Mouse (Mus musculus): ENCODE data around the gene Gnpat.

Gnpat gene

GRCm38 (mm10) chr8:124862321-124863162 is at the start of gene Gnpat, which contains the start of gene 2810004N23Rik:
Gnpat (plus strand) TSS chr8:124863033.
2810004N23Rik (minus strand) TSS chr8:124863120.
- DNase-seq (ENCODE audit: low read depth, low spot score), result peak; percentile 87

GRCm38 (mm10) chr8:124813326-124813725 is 49.5 kb upstream of the Gnpat start:
- DNase-seq (ENCODE audit: low read depth, low spot score), result no peak

DNA sequence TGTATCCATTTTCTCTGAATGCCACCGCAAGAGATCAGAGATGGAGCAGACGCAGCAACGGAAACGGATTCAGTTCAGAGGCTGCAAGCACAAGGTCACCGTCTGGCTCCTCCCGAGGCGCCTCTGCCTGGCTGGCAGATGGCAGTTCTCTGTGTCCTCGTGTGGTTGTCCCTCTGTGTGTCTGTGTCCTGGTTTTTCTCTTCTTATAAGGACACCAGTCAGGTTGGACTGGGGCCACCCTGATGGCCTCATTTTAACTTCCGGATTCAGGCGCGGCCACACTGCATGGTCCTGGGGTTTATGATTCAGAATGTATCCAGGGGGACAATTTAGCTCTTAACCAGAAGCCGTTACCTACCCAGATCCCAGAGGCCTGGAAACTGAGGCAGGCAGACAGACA is 47.0 kb upstream of the Gnpat start:
- DNase-seq (ENCODE audit: low read depth, low spot score), result no peak

DNA sequence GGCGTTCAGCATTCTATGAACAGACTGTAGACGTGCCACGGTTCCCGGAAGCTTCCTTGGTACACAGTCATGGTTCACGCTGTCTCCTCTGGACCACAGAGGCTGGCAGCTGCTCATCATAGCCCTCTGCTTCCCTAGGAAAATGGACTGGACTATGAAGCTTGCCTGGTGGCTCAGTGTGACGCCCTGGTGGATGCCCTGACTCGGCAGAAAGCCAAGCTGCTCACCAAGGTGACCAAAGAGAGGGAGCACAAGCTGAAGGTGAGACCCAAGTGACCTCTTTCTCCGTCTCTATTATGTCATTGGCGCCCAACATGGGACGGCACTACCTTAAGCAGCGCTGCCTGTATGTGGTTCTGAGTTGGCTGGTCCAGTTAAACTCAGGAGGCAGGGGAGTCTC is 46.0 kb upstream of the Gnpat start:
- DNase-seq (ENCODE audit: low read depth, low spot score), result no peak

GRCm38 (mm10) chr8:124817361-124817760 is 45.5 kb upstream of the Gnpat start:
- DNase-seq (ENCODE audit: low read depth, low spot score), result no peak

DNA sequence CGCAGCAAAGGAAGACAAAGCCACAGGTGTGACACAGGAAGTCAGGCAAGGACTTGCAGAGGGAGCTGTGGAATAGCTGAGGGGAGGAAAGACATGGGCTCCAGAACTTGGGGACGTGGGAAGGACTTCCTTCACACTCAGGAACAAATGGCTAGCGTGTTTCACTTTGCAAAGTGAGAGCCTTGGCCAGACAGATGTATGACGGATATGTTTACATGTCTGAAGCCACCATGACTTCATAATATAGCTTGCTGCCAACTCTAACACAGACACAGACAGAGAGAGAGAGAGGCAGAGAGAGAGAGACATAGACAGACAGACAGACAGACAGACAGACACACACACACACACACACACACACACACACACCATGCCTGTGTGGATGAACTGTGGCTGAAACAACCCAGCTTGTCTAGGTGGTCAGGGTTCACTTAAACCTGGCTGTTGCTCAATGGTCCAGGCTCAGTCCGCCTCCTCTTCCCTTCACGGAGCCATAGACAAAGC is 43.2 kb upstream of the Gnpat start:
- no peak for DNase-seq (ENCODE audit: low read depth, low spot score)

- no peak for DNase-seq (ENCODE audit: low read depth, low spot score)
Observed at GRCm38 (mm10) chr8:124820125-124820524, 42.7 kb upstream of the Gnpat start.

DNA sequence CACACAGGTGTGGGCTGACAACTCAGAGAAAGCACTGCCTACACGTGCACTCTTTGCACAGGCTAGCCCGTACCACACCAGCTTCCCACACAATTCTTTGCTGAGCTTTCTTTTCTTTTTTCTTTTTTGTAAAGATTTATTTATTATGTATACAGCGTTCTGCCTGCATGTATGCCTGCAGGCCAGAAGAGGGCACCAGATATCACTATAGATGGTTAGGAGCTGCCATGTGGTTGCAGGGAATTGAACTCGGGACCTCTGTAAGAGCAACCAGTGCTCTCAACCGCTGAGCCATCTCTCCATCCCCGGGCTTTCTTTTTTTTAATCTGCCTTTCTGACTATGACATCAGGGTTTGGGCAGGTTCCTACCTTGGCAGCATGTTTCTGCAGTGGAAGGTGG is 39.3 kb upstream of the Gnpat start:
- no peak for DNase-seq (ENCODE audit: low read depth, low spot score)

GRCm38 (mm10) chr8:124826658-124827057 is 36.2 kb upstream of the Gnpat start:
- DNase-seq (ENCODE audit: low read depth, low spot score), result peak; percentile 96

GRCm38 (mm10) chr8:124827387-124827786 is 35.4 kb upstream of the Gnpat start:
- DNase-seq (ENCODE audit: low read depth, low spot score), result peak; percentile 85

GRCm38 (mm10) chr8:124828561-124829240 is 34.1 kb upstream of the Gnpat start:
- DNase-seq (ENCODE audit: low read depth, low spot score), result no peak

DNA sequence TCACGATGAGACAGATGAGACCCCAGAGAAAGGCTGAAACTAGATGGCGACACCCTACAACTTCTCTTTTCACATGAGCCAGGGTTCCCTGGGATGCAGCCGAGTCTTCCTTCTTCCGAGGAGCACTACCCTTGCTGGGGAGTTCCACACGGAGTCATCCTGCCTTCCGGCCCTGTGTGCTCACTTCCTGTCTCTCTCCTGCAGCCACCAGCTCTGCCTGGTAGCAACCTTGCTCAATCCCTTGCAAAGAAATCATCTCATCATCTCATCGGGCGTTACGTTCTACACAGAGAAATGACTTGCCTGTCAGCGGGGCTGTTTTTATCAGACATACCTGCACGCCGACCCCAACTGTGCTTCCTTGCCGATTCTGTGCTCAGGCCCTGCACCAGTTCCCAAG is 32.8 kb upstream of the Gnpat start:
- no peak for DNase-seq (ENCODE audit: low read depth, low spot score)

DNA sequence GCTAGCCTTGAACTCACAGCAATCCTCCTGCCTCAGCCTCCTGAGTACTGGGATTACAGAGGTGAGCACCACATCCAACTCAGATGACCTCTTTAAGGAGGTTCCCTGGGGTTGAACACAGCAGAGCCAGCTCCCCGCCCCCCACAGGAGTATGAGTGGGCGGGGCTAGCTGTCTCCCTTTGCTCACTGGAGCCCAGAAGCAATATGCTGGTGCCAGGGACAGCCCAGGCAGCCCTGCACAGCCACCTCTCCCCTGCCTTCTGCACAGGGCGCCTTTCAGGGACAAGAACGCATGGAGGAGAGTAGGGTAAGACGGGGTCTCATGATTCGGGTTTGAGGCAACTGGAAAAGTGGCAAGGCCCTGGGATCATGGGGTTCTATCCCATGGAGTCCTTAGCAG is 31.3 kb upstream of the Gnpat start:
- DNase-seq (ENCODE audit: low read depth, low spot score), result no peak

DNA sequence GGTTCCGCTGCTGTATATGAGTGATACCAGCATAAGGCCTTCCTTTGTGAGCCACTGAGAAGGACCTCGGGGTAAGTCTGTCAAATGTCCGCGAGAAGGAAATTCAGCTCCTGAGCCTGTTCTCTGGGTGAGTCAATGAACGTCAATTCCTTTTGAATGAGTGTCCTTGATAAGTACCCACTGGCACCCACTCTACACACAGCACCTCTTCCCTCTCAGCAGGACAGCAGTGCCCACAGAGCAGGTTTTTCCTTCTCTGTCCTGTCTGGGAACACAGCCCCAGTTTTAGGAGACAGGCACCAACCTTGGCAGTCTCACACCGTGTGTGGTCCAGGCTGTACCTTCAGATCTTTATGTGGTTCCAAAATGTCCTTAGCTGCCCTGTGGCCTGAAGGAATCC is 30.9 kb upstream of the Gnpat start:
- peak; percentile 39 for DNase-seq (ENCODE audit: low read depth, low spot score)

DNA sequence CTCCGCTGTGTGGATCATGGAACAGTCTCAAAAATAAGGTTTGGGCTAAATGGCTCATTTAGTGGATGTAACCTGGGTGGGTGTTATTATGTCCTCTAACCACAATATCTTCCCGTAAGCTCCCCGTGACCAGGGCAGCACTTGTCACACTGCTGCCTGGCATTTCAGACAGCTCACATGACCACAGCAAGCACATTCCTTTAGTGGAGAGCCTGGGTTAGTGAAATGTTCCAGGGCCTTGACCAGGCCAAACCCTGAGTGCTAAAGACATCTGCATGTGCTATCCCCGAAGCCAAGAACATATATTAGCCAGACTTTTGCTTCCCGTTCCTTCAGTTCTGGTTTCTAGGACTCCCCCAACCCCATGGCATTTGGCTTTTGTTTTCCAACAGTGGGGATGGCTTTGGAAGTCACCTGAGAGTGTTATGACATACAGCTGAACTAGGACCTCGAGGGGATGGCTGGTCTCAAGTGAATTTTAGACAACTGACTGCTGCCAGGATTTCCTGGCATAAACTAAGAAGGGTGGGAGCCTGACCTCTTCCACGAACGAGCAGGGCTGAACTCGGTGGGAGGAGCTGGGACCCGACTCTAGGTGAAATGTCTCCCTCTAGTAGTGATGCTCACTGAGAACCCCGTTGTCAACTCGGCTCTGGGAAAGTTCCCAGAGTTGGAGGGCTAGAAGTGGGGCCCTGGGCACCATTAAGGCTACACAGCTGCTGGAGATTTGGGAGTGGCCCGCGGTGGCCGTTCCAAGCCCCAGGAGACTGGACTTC is 29.2 kb upstream of the Gnpat start:
- DNase-seq (ENCODE audit: low read depth, low spot score), result no peak

DNA sequence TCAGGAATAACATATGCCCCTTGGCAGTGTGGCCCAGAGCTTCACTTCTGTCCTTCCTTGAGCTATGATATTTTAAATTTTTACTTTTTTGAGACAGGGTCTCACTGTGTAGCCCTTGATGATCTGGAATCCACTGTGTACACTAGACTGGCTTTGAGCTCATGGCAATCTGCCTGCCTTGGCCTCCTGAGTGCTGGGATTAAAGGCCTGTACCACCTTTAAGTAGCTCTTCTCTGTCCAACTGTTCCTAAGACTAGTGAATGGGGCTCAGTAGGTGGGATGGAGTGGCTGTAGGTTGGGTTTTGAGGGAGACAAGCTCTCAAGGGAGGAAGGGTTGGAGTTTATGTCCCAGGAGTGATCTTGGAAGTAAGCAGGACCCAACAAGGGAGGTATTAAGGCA is 27.0 kb upstream of the Gnpat start:
- DNase-seq (ENCODE audit: low read depth, low spot score), result no peak

GRCm38 (mm10) chr8:124836273-124836672 is 26.6 kb upstream of the Gnpat start:
- no peak for DNase-seq (ENCODE audit: low read depth, low spot score)

- DNase-seq (ENCODE audit: low read depth, low spot score), result no peak
Observed at GRCm38 (mm10) chr8:124836907-124837306, 25.9 kb upstream of the Gnpat start.

DNA sequence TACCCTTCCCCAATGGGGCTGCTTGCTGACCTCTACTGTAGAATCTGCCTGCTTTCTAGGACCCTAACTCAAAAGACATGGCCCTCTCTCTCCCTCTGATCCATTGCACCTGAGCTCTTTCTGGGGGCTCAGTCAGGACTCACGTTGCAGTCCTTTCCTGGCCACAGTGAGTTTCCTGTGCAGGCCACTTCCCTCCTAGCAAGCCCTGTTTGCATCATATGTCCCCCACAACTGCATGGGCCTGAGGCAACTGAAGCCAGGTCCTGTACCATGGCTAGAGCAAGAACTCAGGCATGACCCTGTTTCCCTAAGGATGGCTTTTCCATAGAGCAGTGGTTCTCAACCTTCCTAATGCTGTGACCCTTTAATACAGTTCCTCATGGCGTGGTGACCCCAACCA is 24.9 kb upstream of the Gnpat start:
- DNase-seq (ENCODE audit: low read depth, low spot score), result no peak

- no peak for DNase-seq (ENCODE audit: low read depth, low spot score)
Observed at GRCm38 (mm10) chr8:124839371-124839770, 23.5 kb upstream of the Gnpat start.

GRCm38 (mm10) chr8:124840900-124841299 is 21.9 kb upstream of the Gnpat start:
- no peak for DNase-seq (ENCODE audit: low read depth, low spot score)

GRCm38 (mm10) chr8:124841775-124842174 is 21.1 kb upstream of the Gnpat start:
- DNase-seq (ENCODE audit: low read depth, low spot score), result no peak

All from 3T3-L1 (cell line).